Mouse (Mus musculus) G1E (cell line): ENCODE measurements at regions not wholly inside any gene's neighbourhood (a gene's known extent, or its start where the extent isn't known, plus 50 kb on each side); places are given as distances from the start of the nearest gene placed in this dataset.

ENCODE experiments used
- CTCF ChIP-seq: IDR thresholded peaks from 2 replicates; pipeline ENCODE4 v1.5.1; 2012; ENCODE audit warnings: low read depth, low read length, inconsistent platforms, mixed read lengths
- GATA1 ChIP-seq: IDR thresholded peaks from 2 replicates; pipeline ENCODE4 v1.6.1; 2012; ENCODE audit warnings: borderline replicate concordance, low read length, inconsistent platforms, mixed read lengths
- TAL1 ChIP-seq: conservative IDR thresholded peaks from 2 replicates; pipeline ENCODE4 v1.6.1; 2012; ENCODE audit warnings: low read depth, low read length, inconsistent platforms, mixed read lengths

- TF ChIP-seq CTCF (no peak), TAL1 (no peak), GATA1 (no peak)
These were observed 348.8 kb downstream of the Ankrd50 start for GRCm38 (mm10) chr3:38135808-38136214.
